Mouse (Mus musculus) CH12.LX (cell line): ENCODE results near the gene Aspg. TPM values are rescaled to one million over a fixed set of nuclear protein-coding genes. Genes with fewer than 3 reads are reported as not detected.

Experiments used
- DNase-seq: peaks from one replicate; pipeline ENCODE4 v3.0.0-alpha.2; 2013; ENCODE audit errors: extremely low read depth
- H3K27ac ChIP-seq: 2 replicates; pipeline ENCODE4 v1.5.1; 2012; ENCODE audit warnings: low read depth, mild to moderate bottlenecking, control low read depth, moderate library complexity; ENCODE audit not compliant: insufficient read depth
- H3K27me3 ChIP-seq: replicated peaks from 2 replicates; pipeline ENCODE3; 2012; ENCODE audit warnings: inconsistent platforms
- H3K36me3 ChIP-seq, 2 experiments: replicated peaks in 1 of 2; 2 replicates each; pipeline versions ENCODE3 to v1.6.1; 2012; ENCODE audit warnings: inconsistent platforms in 1 of 2, low read length in 1 of 2, mild to moderate bottlenecking in 1 of 2, mixed read lengths in 1 of 2, moderate library complexity in 1 of 2; ENCODE audit not compliant: control insufficient read depth in 1 of 2, insufficient read depth in 1 of 2
- H3K4me1 ChIP-seq, 2 experiments: 2 replicates each; pipeline ENCODE4 v1.6.1; 2012; ENCODE audit warnings: inconsistent platforms in 1 of 2, moderate library complexity in 1 of 2; ENCODE audit not compliant: insufficient read depth in 2 of 2, control insufficient read depth in 1 of 2
- H3K4me2 ChIP-seq: 2 replicates; pipeline ENCODE4 v1.6.1; 2012; ENCODE audit warnings: low read depth, mild to moderate bottlenecking, control low read depth; ENCODE audit not compliant: poor library complexity, insufficient read depth, severe bottlenecking
- H3K4me3 ChIP-seq, 3 experiments: fragments of 150-350 bp in 1 of 3; sonication (generic) in 1 of 3; replicated peaks in 1 of 3; 2 replicates each; pipeline versions ENCODE3 to v1.5.1; 2011 to 2012; ENCODE audit warnings: low read depth in 2 of 3, low read length in 2 of 3, mild to moderate bottlenecking in 2 of 3, moderate library complexity in 2 of 3, control low read depth in 1 of 3, improper control_type of control experiment in 1 of 3, inconsistent platforms in 1 of 3, mixed read lengths in 1 of 3; ENCODE audit not compliant: poor library complexity in 1 of 3
- H3K79me2 ChIP-seq: replicated peaks from 2 replicates; pipeline ENCODE4 v1.6.1; 2012; ENCODE audit warnings: mild to moderate bottlenecking, moderate library complexity; ENCODE audit not compliant: control insufficient read depth, poor library complexity, insufficient read depth, severe bottlenecking; ENCODE audit errors: extremely low read depth
- H3K9ac ChIP-seq: 2 replicates; pipeline ENCODE4 v1.6.1; 2012; ENCODE audit warnings: low read depth, mild to moderate bottlenecking, control low read depth, moderate library complexity; ENCODE audit not compliant: insufficient read depth
- H3K9me3 ChIP-seq: replicated peaks from 2 replicates; pipeline ENCODE3; 2012; ENCODE audit warnings: low read length, inconsistent platforms, mixed read lengths
- CTCF ChIP-seq, 2 experiments: IDR thresholded peaks in 1 of 2; conservative IDR thresholded peaks in 1 of 2; 2 replicates each; pipeline ENCODE4 v1.5.1; 2011 to 2012; ENCODE audit warnings: low read depth in 2 of 2, low read length in 2 of 2, improper control_type of control experiment in 1 of 2, inconsistent platforms in 1 of 2, mild to moderate bottlenecking in 1 of 2, moderate library complexity in 1 of 2
- EP300 ChIP-seq: IDR thresholded peaks from 2 replicates; pipeline ENCODE4 v1.6.1; 2011; ENCODE audit warnings: low read length, improper control_type of control experiment
- HCFC1 ChIP-seq: IDR thresholded peaks from 2 replicates; pipeline ENCODE4 v1.6.1; 2012; ENCODE audit warnings: low read depth, mild to moderate bottlenecking, inconsistent platforms, low read length, improper control_type of control experiment
- IRF4 ChIP-seq: IDR thresholded peaks from 2 replicates; pipeline ENCODE4 v1.6.1; 2014; ENCODE audit warnings: low read depth, mild to moderate bottlenecking, inconsistent platforms, low read length, improper control_type of control experiment
- KAT2A ChIP-seq: IDR thresholded peaks from 2 replicates; pipeline ENCODE4 v1.6.1; 2012; ENCODE audit warnings: low read length, improper control_type of control experiment, inconsistent platforms; ENCODE audit not compliant: insufficient replicate concordance
- MAFK ChIP-seq: IDR thresholded peaks from 2 replicates; pipeline ENCODE4 v1.6.1; 2011; ENCODE audit warnings: low read length, improper control_type of control experiment; ENCODE audit not compliant: insufficient replicate concordance
- MXI1 ChIP-seq: IDR thresholded peaks from 2 replicates; pipeline ENCODE4 v1.6.1; 2011; ENCODE audit warnings: mild to moderate bottlenecking, low read depth, low read length, improper control_type of control experiment
- PAX5 ChIP-seq: IDR thresholded peaks from 2 replicates; pipeline ENCODE4 v1.6.1; 2012; ENCODE audit warnings: low read length, inconsistent platforms, mixed read lengths
- RAD21 ChIP-seq: IDR thresholded peaks from 2 replicates; pipeline ENCODE4 v1.6.1; 2011; ENCODE audit warnings: low read depth, mild to moderate bottlenecking, low read length, improper control_type of control experiment, moderate library complexity
- SMC3 ChIP-seq: IDR thresholded peaks from 2 replicates; pipeline ENCODE4 v1.6.1; 2011; ENCODE audit warnings: low read depth, low read length, improper control_type of control experiment
- USF1 ChIP-seq: IDR thresholded peaks from 2 replicates; pipeline ENCODE4 v1.6.1; 2014; ENCODE audit warnings: low read depth, mild to moderate bottlenecking, inconsistent platforms, low read length, improper control_type of control experiment
- dilution Hi-C: fragments of 300-500 bp; cut with MboI; formaldehyde crosslinking; loops from 2 replicates; pipeline ENCODE4 v1.14.3; 2020; ENCODE audit warnings: low sequenced_read_pairs; ENCODE audit not compliant: extremely low pct_unique_long_range_greater_than_20kb, extremely low pct_ligation_motif_present
- in situ Hi-C: fragments of 300-500 bp; cut with MboI; formaldehyde crosslinking; loops from 3 replicates; pipeline ENCODE4 v1.14.3; 2019; ENCODE audit warnings: low sequenced_read_pairs, low pct_ligation_motif_present, low pct_unique_long_range_greater_than_20kb, mixed read lengths
- polyA plus RNA-seq: library from polyadenylated mRNA; unstranded; fragments of >175 nt; gene quantifications from 2 replicates; pipeline ENCODE4 v1.2.1, GENCODE M21; 2012; ENCODE audit warnings: low read depth; ENCODE audit not compliant: insufficient read length
- total RNA-seq, 2 experiments: library from RNA; depleted of rRNA; stranded (reverse); fragments of 300-350 nt in 1 of 2; fragments of >200 nt in 1 of 2; gene quantifications; 2 replicates each; pipeline ENCODE4 v1.2.3; 2012 to 2014

Gene Aspg
- total RNA-seq (2012; rRNA removed) (not detected in 2 replicates), total RNA-seq (2014; rRNA removed) (not detected in 2 replicates), polyA plus RNA-seq (not detected in 2 replicates)

- TF ChIP-seq HCFC1 (no peak), MAFK (no peak), KAT2A (no peak), USF1 (no peak), SMC3 (no peak), MXI1 (no peak), EP300 (no peak), IRF4 (no peak)
- DNase-seq: no peak
- in situ Hi-C loops: no loop called here
Observed at GRCm38 (mm10) chr12:112106541-112106971, at the start of gene Aspg. Gene Aspg, plus strand, starts transcription at chr12:112106679.

DNA sequence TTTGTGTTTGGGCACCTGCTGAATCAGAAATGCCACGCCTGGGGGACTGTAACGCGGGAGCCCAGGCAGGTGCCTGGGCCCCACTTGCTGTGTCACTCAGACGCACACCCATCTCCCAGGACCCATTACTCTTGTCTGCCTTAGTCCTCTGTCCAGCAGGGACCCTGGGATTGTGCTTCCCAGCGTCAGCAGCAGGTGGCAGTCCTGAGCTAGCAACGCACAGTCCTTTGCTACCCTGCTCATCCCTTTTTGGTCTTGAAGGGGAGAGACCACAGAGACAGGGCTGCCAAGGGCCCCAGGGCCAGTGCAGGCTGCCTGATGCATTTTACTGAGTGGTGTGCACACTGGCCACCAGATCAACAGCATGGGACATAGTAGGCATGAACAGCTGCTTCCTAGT lies 28.8 kb upstream of the Aspg start:
- Histone ChIP-seq H3K79me2 (no peaks in the 10 kb centered on the region), H3K4me2 (no peak overlapping the region), H3K9me3 (no peaks in the 10 kb centered on the region), H3K4me1 (no peaks in the 10 kb centered on the region), H3K36me3 (no peaks in the 10 kb centered on the region), H3K27ac (no peak overlapping the region), H3K9ac (no peak overlapping the region), H3K4me3 (no peak overlapping the region), H3K27me3 (peaks cover 66% of the 10 kb centered on the region)
- dilution Hi-C loops (no loop called here), in situ Hi-C loops (no loop called here)
- TF ChIP-seq CTCF (conservative IDR thresholded peaks at IDR 0.05 in 1 of 2, IDR thresholded peaks at IDR 0.05 in 1 of 2; ENCODE audit: low read depth in 2 of 2, low read length in 2 of 2): peak; percentile 69 to 81
- peak; percentile 62 for TF ChIP-seq RAD21
- TF ChIP-seq PAX5: no peak
- peak; percentile 78 for TF ChIP-seq SMC3
- peak; percentile 46 for DNase-seq

More at GRCm38 (mm10) chr12:112106541-112106971, at the start of gene Aspg:
- Histone ChIP-seq H3K9me3 (no peaks in the 10 kb centered on the region), H3K27ac (no peak within 1 kb of the TSS), H3K79me2 (no peaks in the 10 kb centered on the region), H3K4me1 (peaks cover 0 to 3% of the 10 kb centered on the region in 2 experiments; a peak in 1 of 4 replicates), H3K9ac (no peak within 1 kb of the TSS), H3K36me3 (no peaks in the 10 kb centered on the region), H3K4me3 (no peak within 1 kb of the TSS), H3K27me3 (peaks cover 93% of the 10 kb centered on the region), H3K4me2 (no peak within 1 kb of the TSS)
- dilution Hi-C loops: no loop called here

DNA sequence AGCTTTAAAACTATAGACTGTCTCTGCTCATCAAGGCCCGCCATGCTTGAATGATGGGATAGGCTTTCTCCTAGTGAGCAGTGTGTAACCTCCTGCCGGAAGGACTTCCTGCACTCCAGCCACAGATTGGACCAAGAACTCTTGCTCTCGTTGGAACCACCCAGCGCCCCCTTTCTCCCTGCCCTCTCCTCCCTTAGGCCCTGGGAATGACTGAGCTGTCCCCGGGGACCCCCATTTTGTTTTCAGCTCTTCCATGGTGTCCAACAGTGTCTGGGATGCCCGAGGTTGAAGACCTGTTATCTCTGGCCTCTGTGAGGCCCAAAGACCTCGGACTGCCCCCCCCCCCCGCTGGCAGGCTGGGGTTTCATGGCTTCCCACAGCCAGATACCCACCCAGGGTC lies 26.6 kb upstream of the Aspg start:
- in situ Hi-C loops: no loop called here
- H3K4me3 ChIP-seq: no peak overlapping the region
- H3K9ac ChIP-seq: no peak overlapping the region

More for the DNA sequence above, 26.6 kb upstream of the Aspg start:
- DNase-seq: no peak
- H3K4me2 ChIP-seq: no peak overlapping the region
- no peak for TF ChIP-seq KAT2A
- TF ChIP-seq MXI1: no peak
- peaks cover 83% of the 10 kb centered on the region for H3K27me3 ChIP-seq
- no peaks in the 10 kb centered on the region for H3K36me3 ChIP-seq
- H3K9me3 ChIP-seq: peaks cover 5% of the 10 kb centered on the region
- no peak overlapping the region for H3K27ac ChIP-seq
- H3K4me1 ChIP-seq: no peaks in the 10 kb centered on the region
- H3K79me2 ChIP-seq: no peaks in the 10 kb centered on the region
- dilution Hi-C loops: no loop called here
